ENCODE assay signal across 9 mouse cellular contexts in the genomic region with DNA sequence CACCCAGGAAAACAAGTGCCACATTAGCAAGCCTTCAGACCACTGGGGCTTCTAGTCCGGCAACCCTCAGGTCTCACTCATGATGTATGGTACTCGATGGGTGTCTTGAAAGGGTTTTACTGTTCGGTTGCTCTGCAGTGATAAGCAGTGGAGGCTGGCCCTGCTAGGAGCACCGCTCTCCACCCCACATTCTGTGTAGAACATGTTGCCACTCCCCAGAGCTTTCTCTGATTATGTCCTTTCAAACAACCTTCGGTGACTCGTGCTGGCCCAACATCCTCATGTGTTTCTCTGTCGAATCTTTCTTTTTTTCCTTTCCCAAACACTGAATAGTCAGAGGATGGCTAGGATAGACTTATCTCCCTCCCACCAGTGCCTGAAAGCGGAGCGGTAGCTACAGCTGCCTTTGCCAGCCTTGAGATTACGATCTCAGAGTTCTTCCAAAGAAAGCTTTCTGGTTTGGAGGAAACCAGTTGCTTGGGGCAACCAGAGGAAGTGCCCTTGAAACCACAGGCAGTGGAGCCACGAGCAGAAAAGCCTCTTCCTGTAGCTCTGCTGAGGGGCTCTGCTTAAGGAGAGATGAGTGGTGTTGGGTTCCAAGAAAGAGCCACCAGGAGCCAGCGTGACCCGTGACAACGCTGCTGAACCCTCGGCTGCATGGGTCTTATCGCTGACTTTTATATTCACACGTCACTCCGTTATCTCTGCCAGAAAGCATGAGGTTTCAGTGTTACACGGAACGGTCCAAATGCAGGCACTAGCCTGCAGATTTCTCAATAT.
A peak's percentile ranks its signal among the peaks of the same experiment; 100 is the strongest.
DNase-seq lines count a peak whose midpoint lies in the region; ATAC-seq and TF ChIP-seq lines count a peak whose summit lies in the region.
"Had no signal": no experiment of that assay in that cellular context is flagged by ENCODE, and none has a peak within 500 bp of the region (broad histone marks: within the 10 kb centered on the region; RNA-seq: fewer than 3 reads in every experiment).

No protein-coding gene starts in this region.

- H3K27ac ChIP-seq in embryonic facial prominence, embryonic 13.5 days: peak overlapping the region; percentile 23; the same call in 1 of the 2 replicates
- peak overlapping the region; percentile 36 for H3K27ac ChIP-seq in liver, embryonic 14.5 days
- no peak overlapping the region for H3K27ac ChIP-seq in hindbrain, embryonic 14.5 days
- H3K27ac ChIP-seq: heart, adult 2 months had no signal

- H3K27me3 ChIP-seq in embryonic facial prominence, embryonic 13.5 days: no peaks in the 10 kb centered on the region
- H3K27me3 ChIP-seq in liver, embryonic 14.5 days (ENCODE audit: control insufficient read depth, insufficient read depth, low read length): no peaks in the 10 kb centered on the region
- no peaks in the 10 kb centered on the region for H3K27me3 ChIP-seq in hindbrain, embryonic 14.5 days (ENCODE audit: control insufficient read depth, insufficient read depth, low read length)

- ATAC-seq in frontal cortex, adult (ENCODE audit: low TSS enrichment): peak; percentile 88
- no peak for ATAC-seq in embryonic facial prominence, embryonic 13.5 days (ENCODE audit: insufficient number of reproducible peaks, insufficient read depth, low FRiP score, low TSS enrichment, low read depth)
- peak; percentile 79 for ATAC-seq in liver, embryonic 14.5 days (ENCODE audit: insufficient read depth)
- ATAC-seq in hindbrain, embryonic 14.5 days (ENCODE audit: low FRiP score): no peak

- peak; percentile 51 for TF ChIP-seq EP300 in liver, embryonic 14.5 days (IDR thresholded peaks at IDR 0.05; ENCODE audit: low read depth)

- no peak overlapping the region for H3K4me3 ChIP-seq in embryonic facial prominence, embryonic 13.5 days
- H3K4me3 ChIP-seq in liver, embryonic 14.5 days (ENCODE audit: insufficient read depth in 1 of 2, low read depth in 2 of 2, low read length in 2 of 2): peak overlapping the region; percentile 35
- no peak overlapping the region for H3K4me3 ChIP-seq in hindbrain, embryonic 14.5 days (replicated peaks; ENCODE audit: low read length)
- H3K4me3 ChIP-seq: heart, adult 2 months had no signal

- H3K4me1 ChIP-seq in embryonic facial prominence, embryonic 13.5 days: peaks cover 38% of the 10 kb centered on the region
- H3K4me1 ChIP-seq in liver, embryonic 14.5 days (replicated peaks; ENCODE audit: control insufficient read depth in 2 of 2, insufficient read depth in 2 of 2, low read length in 1 of 2): peaks cover 26 to 51% of the 10 kb centered on the region in 2 experiments
- H3K4me1 ChIP-seq in hindbrain, embryonic 14.5 days (replicated peaks; ENCODE audit: control insufficient read depth, insufficient read depth, low read length): 0 out of 2 replicates have a peak, but pooled peaks cover 5% of the 10 kb centered on the region

- TF ChIP-seq CTCF in liver, embryonic 14.5 days (IDR thresholded peaks at IDR 0.05; ENCODE audit: low read depth): no peak

- no peak for DNase-seq in frontal cortex, postnatal 14 days (ENCODE audit: low spot score in 2 of 2)
- peak; percentile 28 to 39 for DNase-seq in B cell, adult 2 months
- peak; percentile 44 to 56 (median 49) for DNase-seq in liver, embryonic 14.5 days (ENCODE audit: low read depth in 3 of 3, low spot score in 3 of 3)
- DNase-seq in thymus, postnatal 36 days: peak; percentile 74 to 81
- no peak for DNase-seq in hindbrain, embryonic 14.5 days (ENCODE audit: low spot score)
- no peak for DNase-seq in embryo, embryonic 10 days (ENCODE audit: low spot score)

- H3K9me3 ChIP-seq in embryonic facial prominence, embryonic 13.5 days: no peaks in the 10 kb centered on the region
- H3K9me3 ChIP-seq in liver, embryonic 14.5 days (ENCODE audit: control insufficient read depth, low read length): no peaks in the 10 kb centered on the region
- no peaks in the 10 kb centered on the region for H3K9me3 ChIP-seq in hindbrain, embryonic 14.5 days (ENCODE audit: control insufficient read depth, low read length)

- H3K36me3 ChIP-seq in embryonic facial prominence, embryonic 13.5 days: no peaks in the 10 kb centered on the region
- H3K36me3 ChIP-seq in liver, embryonic 14.5 days (replicated peaks; ENCODE audit: control insufficient read depth, insufficient read depth, low read depth): no peaks in the 10 kb centered on the region
- H3K36me3 ChIP-seq in hindbrain, embryonic 14.5 days (replicated peaks; ENCODE audit: control insufficient read depth, insufficient read depth): no peaks in the 10 kb centered on the region

- no peak overlapping the region for H3K9ac ChIP-seq in embryonic facial prominence, embryonic 13.5 days
- H3K9ac ChIP-seq in liver, embryonic 14.5 days (replicated peaks): no peak overlapping the region
- no peak overlapping the region for H3K9ac ChIP-seq in hindbrain, embryonic 14.5 days

- H3K4me2 ChIP-seq in embryonic facial prominence, embryonic 13.5 days: no peak overlapping the region
- peak overlapping the region; percentile 73 for H3K4me2 ChIP-seq in liver, embryonic 14.5 days (ENCODE audit: low read depth)
- H3K4me2 ChIP-seq in hindbrain, embryonic 14.5 days (replicated peaks): no peak overlapping the region

- WGBS in embryonic facial prominence, embryonic 13.5 days: 67% methylated on average over 20 of the region's 20 CpGs
- 8% methylated on average over 20 of the region's 20 CpGs for WGBS in liver, embryonic 14.5 days (ENCODE audit: insufficient replicate concordance)
- WGBS in hindbrain, embryonic 14.5 days: 74% methylated on average over 20 of the region's 20 CpGs

Comparison
In these comparisons a context has a peak if more than half of its experiments do, and no peak if none do; other contexts are left out.
1. ATAC-seq: peak in frontal cortex, adult (single experiment) and liver, embryonic 14.5 days (single experiment); none in embryonic facial prominence, embryonic 13.5 days (single experiment) and hindbrain, embryonic 14.5 days (single experiment).
2. DNase-seq: peak in B cell, adult 2 months (2 of 2), liver, embryonic 14.5 days (3 of 3) and thymus, postnatal 36 days (2 of 2); none in frontal cortex, postnatal 14 days (0 of 2), hindbrain, embryonic 14.5 days (single experiment) and embryo, embryonic 10 days (single experiment).
3. H3K4me3 ChIP-seq: peak in liver, embryonic 14.5 days (2 of 2); none in embryonic facial prominence, embryonic 13.5 days (single experiment) and hindbrain, embryonic 14.5 days (single experiment).